Mouse (Mus musculus) megakaryocyte-erythroid progenitor cell, adult 5-6 weeks (primary cell): ENCODE measurements at regions not wholly inside any gene's neighbourhood (a gene's known extent, or its start where the extent isn't known, plus 50 kb on each side); places are given as distances from the start of the nearest gene placed in this dataset.

Source experiments
- ATAC-seq: replicated peaks from 2 replicates; pipeline ENCODE4 v1.8.0; 2016; ENCODE audit warnings: mild to moderate bottlenecking, inconsistent platforms; ENCODE audit not compliant: severe bottlenecking, poor library complexity, low FRiP score, low TSS enrichment

- no peak for ATAC-seq
Measured at GRCm38 (mm10) chr2:10788509-10788908, 383.4 kb upstream of the Prkcq start.

- no peak for ATAC-seq
Measured at GRCm38 (mm10) chr2:10791233-10791632, 380.7 kb upstream of the Prkcq start.

GRCm38 (mm10) chr2:10816374-10816773 is 355.5 kb upstream of the Prkcq start:
- no peak for ATAC-seq

GRCm38 (mm10) chr2:10825278-10826133 is 346.4 kb upstream of the Prkcq start:
- ATAC-seq: peak; percentile 94

- no peak for ATAC-seq
Measured at GRCm38 (mm10) chr2:10826134-10826767, 345.7 kb upstream of the Prkcq start.

- no peak for ATAC-seq
Measured at GRCm38 (mm10) chr2:10839976-10840375, 331.9 kb upstream of the Prkcq start.

GRCm38 (mm10) chr2:10861654-10862292 is 310.1 kb upstream of the Prkcq start:
- ATAC-seq: no peak

GRCm38 (mm10) chr2:10864451-10864850 is 307.5 kb upstream of the Prkcq start:
- no peak for ATAC-seq

- ATAC-seq: no peak
Measured at GRCm38 (mm10) chr2:10874303-10874702, 297.6 kb upstream of the Prkcq start.

GRCm38 (mm10) chr2:10901926-10902325 is 270.0 kb upstream of the Prkcq start:
- ATAC-seq: no peak

GRCm38 (mm10) chr2:10919955-10920354 is 252.0 kb upstream of the Prkcq start:
- ATAC-seq: no peak

- no peak for ATAC-seq
Measured at GRCm38 (mm10) chr2:10920686-10921485, 251.0 kb upstream of the Prkcq start.

GRCm38 (mm10) chr2:10921486-10922450 is 250.1 kb upstream of the Prkcq start:
- no peak for ATAC-seq

GRCm38 (mm10) chr2:10923984-10924383 is 247.9 kb upstream of the Prkcq start:
- ATAC-seq: no peak

GRCm38 (mm10) chr2:10925361-10925760 is 246.5 kb upstream of the Prkcq start:
- ATAC-seq: no peak

GRCm38 (mm10) chr2:10937405-10937804 is 234.5 kb upstream of the Prkcq start:
- no peak for ATAC-seq

- no peak for ATAC-seq
Measured at GRCm38 (mm10) chr2:10965224-10965623, 206.7 kb upstream of the Prkcq start.

GRCm38 (mm10) chr2:10966891-10967290 is 205.0 kb upstream of the Prkcq start:
- ATAC-seq: no peak
